Mouse (Mus musculus): ENCODE results near the gene Kcnc4. TPM values are rescaled to one million over a fixed set of nuclear protein-coding genes. Genes with fewer than 3 reads are reported as not detected.
A peak's percentile ranks its signal among the peaks of the same experiment; 100 is the strongest.

The Kcnc4 gene
- total RNA-seq (2021) = 10 to 100 TPM; 37.2 to 45.8 TPM
- long read RNA-seq, experiment 1, transcript Kcnc4-201 (4 exons, 3,667 nt) = major isoform, 27 of 53 reads
- long read RNA-seq, experiment 1, partial matches to known transcripts = 0 of 53 reads
- long read RNA-seq, experiment 1, other reads (novel, unspliced or antisense) = 26 of 53 reads
- long read RNA-seq, experiment 2, transcript Kcnc4-201 (4 exons, 3,667 nt) = major isoform, 43 of 93 reads
- long read RNA-seq, experiment 2, partial matches to known transcripts = 8 of 93 reads
- long read RNA-seq, experiment 2, other reads (novel, unspliced or antisense) = 42 of 93 reads

DNA sequence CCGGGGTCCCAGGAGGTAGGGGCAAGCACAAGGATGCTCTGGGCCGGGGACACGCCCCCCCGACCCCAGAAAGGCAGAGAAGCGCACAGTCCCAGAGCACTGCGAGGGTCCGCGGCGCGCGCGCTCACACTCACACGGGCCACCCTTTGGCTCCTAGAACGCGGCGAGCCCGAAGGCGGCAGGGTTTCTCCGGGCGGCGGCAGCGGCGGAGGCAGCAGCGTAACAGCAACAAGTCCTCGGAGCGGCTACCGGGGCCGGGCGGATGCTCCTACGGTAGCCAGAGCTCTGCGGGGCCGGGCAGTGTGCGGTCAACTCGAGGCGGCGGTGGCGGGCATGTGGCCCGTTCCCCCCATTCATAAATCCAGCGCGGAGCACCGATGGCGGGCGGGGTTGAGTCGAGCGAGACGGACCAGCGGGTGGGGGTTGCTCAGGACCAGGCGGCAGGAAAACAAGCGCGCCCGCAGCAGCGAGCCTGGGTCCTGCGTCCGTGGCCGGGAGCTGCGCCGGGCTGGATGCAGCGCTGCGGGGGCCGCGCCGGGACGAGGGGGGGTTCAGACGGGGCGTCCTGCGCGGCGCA, at the start of gene Kcnc4:
TSS of gene Kcnc4 (minus strand) at position 357 of the 577 bp plus-strand sequence.
- DNase-seq (ENCODE audit: low spot score in 2 of 2) = peak in 1 of 2 experiments; percentile 32

DNA sequence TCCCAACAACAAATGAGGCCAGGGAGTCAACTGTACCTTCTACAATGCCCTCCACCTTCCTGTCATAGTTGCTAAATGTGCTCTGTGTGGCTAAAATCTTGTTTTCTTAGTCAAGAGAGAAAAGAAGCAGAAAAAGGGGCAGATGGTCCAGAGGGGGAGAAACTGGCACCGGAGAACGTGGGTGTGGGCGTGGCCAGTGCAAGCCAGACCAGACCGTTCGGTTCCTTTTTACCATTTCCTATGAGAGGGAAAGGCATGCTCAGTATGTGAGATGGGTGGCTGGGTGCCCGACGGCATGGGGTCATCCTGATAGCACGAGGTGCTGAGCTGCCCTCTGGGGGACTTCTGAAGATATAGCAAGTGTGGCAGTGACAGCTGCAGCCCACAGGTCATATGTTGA, 49.3 kb upstream of the Kcnc4 start:
- DNase-seq (ENCODE audit: low spot score in 2 of 2) = no peak

DNA sequence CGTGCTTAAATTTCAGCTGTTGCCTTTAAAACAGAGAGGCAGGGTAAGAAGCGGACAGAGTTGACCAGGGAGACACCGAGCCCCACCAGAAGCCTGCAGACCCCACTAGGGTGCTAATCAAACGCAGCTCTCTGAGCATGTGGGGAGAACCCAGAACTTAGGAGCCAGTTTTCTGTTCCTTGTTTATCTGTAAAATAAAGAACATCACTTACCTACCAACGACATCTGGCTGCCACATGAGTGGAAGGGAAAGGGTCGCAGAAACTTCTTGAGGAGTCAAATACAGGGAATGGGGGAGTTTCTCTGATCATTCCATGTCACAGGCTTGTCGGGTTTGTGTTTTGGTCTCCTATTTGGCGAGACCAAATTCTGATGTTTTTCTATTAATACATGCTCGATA, 48.6 kb upstream of the Kcnc4 start:
- DNase-seq (ENCODE audit: low spot score in 2 of 2) = no peak

DNA sequence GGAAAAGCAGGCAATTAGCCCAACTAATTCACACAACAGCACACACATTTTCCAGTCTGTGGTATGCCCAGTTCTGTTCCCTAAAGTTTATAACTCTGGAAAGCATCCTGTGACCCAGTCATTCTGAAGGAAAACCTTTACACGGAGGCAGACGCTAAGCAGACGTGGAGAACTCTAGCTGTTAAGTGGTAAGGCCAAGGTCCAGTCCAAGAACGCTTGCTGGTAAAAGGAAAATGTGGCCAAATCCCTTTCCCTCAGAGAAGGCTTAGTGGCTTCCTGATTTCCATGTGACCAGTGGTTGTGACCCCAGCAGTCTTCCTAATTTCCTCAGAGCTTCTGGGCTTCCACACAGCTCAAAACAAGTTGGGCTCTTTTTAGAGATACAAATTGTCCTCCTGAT, 47.2 kb upstream of the Kcnc4 start:
- no peak for DNase-seq (ENCODE audit: low spot score in 2 of 2)

DNA sequence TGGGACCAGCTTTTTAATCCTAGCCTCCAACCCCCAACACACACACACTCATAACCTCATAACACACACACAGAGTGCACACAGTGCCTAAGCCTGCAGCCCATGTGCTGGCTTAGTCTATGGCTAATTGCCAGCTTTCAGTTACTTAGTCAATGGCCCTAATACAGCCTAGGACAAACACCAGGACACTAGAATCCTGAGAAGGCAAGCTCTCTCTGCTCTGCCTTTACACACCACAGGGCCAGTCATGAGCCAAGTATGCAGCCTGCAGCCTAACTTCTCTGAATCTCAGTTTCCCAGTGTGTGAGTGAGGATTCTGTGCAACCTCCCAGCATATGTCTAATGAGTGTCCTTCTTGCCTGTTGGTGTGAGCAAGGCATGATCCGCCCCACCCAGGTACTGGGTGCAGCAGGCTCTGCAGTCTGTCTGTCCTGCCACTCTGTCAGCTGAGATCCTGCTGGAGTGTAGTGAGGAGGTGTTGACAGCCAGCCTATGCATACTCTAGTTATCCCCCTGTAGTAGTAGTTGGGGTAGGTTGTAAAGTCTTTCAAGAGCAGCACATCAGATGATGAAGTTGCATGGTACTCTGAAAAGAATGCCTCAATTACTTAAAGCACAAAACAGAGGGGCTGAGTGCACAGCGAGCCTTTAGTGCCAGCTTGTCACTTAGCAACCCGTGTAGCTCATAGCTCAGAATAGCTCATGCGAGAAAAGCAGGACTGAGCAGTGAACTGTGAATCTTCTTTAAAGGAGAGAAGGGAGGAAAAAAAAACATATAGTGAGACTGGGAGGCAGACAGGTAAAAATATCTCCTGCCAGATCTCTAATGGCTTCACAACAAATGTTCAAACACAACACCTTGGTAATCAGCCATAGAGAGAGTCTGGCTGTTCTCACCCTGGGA, 46.4 kb upstream of the Kcnc4 start:
- no peak for DNase-seq (ENCODE audit: low spot score in 2 of 2)

DNA sequence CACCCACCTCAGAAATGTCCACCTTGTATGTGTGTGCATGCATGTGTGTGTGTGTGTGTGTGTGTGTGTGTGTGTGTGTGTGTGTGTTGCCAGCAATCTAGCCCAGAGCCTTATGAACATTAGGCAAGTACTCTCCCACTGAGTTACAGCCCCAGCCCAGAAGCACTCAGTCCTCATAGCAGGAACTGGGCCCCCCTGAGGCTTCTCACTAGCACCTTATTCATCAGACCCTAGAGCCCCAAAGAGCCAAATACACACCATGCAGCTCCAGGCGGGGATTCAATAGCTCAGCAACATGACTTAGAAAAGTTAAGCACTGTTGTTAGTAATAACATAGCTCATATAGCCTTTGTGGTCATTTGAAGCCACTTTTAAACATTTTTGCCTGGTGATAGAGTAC, 45.2 kb upstream of the Kcnc4 start:
- no peak for DNase-seq (ENCODE audit: low spot score in 2 of 2)

DNA sequence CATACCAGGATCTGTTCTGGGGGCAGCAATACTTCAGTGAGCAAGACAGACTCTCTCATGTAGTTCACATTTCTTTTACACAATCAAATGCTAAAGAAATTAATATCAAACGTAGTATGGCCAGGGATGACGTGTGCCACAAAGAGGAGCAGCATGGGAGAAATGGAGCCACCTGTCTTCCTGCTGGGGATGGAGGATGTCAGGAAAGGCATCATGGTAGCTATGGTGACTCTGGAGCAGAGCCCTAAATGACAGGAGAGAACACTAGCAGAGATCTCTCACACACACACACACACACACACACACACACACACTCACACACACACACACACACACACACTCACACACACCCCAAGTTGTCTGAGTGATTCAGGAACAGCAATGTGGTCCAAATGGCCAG, 44.4 kb upstream of the Kcnc4 start:
- DNase-seq (ENCODE audit: low spot score in 2 of 2) = no peak

DNA sequence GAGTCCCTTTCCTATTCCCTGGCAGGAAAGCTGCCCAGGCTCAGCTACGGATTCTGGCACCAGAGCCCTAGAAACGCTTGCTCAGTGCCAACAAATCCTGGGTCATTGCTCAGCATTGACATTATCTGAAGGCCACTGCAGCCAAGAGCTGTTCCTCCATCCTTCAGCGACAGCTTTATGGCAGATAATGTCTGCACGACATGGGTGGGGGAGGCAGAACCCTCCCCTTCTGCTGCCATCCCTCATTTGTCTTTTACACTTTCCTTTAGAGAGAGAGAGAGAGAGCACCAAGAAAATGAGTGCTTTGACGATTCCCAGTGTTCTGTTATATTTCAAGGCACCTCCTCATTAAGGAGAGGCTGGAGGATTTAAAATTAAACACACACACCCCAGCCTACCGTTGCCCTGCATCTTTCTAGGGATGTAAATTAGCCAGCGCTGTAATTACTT, 42.4 kb upstream of the Kcnc4 start:
- DNase-seq (ENCODE audit: low spot score in 2 of 2) = no peak

DNA sequence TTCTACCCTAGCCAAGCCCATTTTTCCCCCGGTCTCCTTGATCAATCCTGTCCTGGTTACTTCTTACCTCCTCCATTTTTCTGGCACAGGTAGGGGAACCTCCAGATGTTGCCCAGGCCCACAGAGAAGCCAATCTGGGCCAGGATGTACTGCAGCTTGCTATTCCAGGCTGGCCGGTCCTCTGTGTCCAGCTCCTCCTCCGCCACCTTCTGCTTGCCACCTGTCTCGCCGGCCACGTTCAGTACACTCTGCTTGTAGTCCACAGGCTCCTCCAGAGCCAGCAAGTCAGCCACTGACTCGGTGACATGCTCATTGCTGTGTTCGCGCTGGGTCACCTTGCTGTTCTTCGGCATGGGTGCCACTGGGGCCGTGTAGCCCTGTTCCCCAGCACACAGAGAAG, 40.9 kb upstream of the Kcnc4 start:
- no peak for DNase-seq (ENCODE audit: low spot score in 2 of 2)

DNA sequence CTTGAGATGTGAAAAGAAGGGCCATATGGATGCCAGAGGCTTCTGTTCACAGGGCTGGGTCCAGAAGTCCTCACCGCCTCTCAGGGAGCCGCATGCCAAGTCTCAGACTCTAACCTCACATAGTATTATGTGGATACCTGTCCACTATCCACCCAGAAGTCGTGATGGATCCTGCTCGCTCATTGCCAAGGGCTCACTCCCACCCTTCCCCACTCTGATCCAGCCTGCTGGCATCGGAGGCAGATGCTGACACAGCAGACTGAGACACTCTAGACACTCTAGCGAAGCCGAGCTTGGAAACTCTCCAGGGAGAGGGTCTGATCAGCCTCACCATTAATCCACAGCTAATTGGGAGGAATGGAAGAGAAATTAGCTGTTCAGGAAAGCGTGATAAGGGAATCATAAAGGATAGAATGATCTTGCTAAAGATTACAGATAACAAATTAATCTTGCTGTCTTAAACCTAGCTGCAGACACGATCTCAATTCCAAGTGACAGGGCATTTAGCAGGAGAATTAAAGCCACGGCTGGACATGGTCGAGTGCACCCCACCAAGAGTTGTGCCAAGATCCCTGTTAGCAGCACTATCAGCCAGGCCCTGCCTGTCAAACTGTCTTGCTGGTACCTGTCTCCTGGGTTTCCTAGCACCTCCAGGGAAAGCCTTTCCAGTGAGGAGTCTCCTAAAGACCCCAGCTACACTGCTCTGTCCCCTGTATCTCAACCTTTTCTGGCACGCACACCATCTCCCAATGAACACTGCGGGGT, 36.9 kb upstream of the Kcnc4 start:
- no peak for DNase-seq (ENCODE audit: low spot score in 2 of 2)

DNA sequence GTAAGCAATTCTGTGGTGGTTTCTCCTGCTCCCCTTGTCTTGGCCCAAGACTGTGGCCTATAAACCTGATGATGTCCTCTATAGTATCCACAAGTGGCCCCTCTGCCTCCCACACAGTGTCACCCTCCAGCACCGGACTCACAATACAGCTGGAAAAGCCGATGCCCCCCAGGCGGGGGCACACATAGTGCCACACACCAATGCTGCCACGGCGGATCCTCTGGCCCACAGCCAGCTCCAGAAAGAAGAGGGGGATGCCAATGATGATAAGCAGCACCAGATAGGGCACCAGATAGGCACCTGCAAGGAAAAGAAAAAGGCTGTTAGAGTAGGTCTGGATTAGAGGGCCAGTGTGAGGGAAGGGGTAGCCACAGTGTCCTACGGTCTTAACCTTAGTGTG, 36.2 kb upstream of the Kcnc4 start:
- DNase-seq (ENCODE audit: low spot score in 2 of 2) = no peak

DNA sequence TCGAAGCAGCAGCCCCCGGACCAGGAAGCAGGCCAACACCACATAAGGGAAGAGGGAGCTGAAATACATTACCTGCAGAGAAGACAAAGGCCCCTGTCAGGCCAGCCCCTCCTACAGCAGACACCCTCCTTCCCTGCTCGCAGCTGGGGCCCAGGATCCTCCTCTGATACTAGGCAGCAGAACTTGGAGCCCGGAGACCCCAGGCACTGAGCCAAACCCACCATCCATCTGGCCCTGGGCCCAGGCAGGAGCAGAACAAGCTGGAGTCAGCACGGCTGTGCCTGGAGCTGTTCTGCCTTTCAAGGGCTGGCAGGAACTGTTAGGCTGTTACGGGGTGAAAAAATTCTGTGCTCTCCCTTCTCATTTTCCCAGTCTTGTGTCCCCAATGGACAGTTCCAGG, 32.1 kb upstream of the Kcnc4 start:
- peak in 1 of 2 experiments; percentile 52 for DNase-seq (ENCODE audit: low spot score in 2 of 2)

DNA sequence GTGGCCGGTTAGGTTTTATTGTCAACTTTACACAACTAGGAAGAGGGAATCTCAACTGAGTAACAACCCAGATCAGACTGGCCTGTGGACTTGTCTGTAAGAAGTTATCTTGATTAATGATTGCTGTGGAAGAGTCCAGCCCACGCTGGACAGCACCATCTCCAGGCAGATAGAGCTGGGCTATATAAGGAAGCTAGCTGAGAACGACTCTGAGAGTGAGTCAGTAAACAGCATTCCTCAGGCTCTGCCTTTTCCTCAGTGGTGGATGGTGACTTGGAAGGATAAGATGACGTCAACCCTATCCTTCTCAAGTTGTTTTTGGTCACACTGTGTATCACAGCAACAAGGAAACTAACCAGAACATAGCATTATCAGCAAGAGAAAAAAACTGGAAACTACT, 29.3 kb upstream of the Kcnc4 start:
- DNase-seq (ENCODE audit: low spot score in 2 of 2) = no peak

DNA sequence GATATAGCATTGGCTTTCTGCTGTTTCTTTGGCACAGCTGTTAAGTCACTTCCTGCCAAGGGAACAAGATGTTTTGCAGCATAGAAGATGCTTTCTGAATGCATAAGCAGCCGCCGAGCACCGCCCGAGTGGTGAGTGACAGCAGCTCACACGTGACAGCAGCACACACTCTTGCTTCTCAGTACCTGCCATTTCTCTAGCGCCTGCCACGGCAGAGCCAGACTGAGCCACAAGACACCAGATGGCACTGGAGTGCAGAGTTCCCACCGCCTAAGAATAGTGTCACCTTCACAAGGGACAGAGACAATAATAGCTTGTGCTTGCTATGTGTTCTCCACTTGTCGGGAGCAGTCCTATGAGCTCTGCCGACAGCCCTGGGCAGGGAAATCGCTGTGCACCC, 23.9 kb upstream of the Kcnc4 start:
- DNase-seq (ENCODE audit: low spot score in 2 of 2) = no peak

DNA sequence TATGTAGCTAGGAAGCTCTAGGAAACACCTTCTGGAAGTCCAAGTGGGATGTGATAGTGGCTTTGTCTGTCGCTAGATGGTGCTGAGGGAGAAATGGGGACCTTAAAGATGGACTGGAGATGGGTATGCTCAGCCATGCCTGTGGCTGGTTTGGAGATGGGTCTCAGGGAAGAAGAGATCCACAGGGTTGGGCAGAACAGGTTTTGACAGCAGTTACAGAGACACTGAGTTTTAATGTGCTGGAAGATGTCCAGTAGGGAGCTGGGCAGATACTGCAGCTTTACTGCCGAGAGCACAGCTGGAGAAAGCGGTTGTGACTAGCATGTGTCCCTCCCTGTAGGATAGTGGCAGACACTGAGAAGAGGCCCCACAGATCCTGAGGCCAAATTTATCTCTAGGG, 21.3 kb upstream of the Kcnc4 start:
- DNase-seq (ENCODE audit: low spot score in 2 of 2) = no peak

DNA sequence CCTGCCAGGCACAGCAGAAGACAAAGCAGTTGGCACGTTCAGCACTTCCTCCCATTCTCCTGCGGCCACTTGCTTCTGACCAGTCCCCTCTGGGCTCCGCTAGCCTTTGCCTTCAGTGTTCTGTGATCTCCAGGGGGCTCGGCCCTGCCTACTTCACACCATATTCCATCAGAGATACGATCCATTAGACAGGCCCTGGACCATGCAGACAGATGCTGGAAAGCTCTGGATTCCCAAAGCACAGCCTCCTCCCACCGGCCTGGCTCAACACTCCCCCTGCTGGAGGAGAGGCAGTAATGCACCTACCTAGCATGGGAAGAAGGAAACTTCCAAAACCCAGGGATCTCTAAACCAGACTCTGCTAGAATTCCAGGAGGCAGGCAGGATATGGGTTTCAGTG, 12.8 kb upstream of the Kcnc4 start:
- DNase-seq (ENCODE audit: low spot score in 2 of 2) = no peak

DNA sequence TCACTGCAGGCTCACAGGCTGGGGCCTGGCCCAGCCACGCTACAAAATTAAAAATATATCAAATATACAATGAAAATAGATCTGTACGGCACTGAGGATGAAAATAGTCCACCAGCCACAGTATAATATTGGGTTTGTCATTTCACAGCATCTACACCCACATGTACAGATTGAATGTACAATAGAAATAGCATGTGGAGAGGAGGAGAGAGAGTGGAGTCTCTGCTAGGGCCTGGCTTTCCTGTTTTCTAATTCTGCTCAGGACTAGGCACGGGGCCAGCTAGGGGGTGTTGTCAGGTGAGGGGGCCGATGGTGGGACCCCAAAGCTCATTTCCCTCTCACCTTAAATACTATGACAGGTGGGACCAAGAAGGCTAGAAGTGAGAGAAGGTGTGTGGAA, 9.7 kb upstream of the Kcnc4 start:
- DNase-seq (ENCODE audit: low spot score in 2 of 2) = no peak

DNA sequence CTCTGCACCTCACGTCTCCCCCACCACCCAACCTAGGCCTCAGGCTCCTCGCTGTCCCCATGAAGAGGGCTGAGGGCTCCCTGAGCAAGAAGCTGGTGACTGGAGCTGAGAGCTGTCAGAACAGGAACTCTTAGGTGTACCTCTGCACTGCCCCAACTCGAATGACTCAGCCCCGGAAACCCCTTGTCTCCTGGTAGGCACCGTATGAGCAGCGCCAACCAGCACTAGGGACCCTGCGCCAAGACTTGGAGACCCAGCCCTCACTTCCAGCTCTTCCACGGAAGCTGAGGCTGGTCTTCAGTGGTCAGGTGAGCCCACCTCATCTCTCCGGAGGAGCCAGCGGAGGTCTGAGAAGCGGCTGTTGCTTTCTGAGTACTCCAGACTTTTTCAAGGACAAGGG, 8.8 kb upstream of the Kcnc4 start:
- DNase-seq (ENCODE audit: low spot score in 2 of 2) = no peak

DNA sequence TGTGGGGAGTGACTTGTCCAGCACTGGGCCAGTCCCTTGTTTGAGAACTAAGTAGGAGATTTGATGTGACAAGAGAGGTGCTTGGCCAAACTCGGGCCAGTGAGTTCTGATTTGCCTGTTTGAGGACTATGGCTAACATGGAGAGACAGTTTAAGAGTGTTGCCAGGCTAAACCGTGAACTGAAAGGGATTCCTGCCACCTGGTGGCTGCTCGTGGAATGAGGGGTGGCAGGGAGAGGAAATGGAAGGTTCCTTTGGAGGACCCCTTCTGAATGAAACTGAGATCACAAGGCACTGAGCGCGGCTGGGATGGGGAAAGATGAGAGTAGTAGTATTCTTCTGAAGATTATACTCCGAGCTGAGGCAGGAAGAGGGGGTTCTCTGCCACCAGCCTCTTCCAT, 7.2 kb upstream of the Kcnc4 start:
- peak; percentile 44 to 70 for DNase-seq (ENCODE audit: low spot score in 2 of 2)

DNA sequence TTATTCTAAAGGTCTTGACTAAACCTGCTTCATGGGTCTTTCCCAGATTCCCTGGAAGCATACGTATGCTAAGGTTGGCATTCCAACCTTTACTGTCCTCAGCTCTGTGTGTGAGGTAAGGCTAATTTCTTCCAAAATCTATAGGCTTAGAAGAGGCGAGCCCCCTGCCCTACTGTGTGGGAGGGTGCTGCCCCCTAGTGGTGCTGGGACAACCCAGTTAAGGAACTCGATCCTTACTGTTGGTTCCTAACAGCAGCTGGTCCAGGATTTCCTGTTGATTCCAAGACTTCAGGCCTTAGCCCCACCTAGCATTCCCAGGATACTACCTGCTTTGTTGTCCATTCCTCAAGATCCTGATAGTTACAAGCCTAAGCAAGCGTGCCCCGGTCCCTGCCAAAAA, 2.8 kb upstream of the Kcnc4 start:
- peak; percentile 71 to 79 for DNase-seq (ENCODE audit: low spot score in 2 of 2)

DNA sequence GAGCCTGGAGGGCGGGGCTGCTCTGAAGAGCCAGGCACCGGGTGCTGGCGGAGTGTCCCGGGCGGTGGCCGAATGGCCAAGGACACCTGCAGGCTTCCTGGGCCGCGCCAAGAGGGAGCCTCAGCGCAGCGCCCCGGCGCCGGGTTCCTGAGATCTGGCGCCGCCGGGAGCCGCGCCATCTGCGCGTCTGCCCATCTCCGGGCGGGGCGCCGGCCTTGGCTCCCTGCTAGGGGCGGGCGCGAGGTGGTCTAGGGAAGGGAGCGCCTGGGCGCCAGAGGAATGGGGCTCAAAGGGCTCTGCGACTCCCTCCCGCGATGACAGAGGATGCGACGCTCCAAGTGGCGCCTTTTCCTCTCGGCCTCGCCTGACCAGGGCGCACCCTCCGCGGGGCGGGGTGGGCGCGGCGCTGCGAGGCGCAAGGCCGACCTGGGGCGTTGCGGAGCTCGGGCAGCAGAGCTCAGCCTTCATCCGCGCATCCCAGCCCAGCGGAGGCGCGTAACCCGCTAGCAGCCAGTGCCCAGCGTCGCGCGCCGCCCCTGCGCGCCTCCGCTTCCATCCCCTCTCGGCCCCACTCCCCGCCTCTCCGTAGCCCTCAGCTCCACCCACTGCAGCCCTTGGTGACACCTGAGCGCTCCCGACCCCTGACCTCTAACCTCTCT, 550 bp upstream of the Kcnc4 start:
- DNase-seq (ENCODE audit: low spot score in 2 of 2) = no peak
